Mouse (Mus musculus) midbrain, embryonic 12.5 days (tissue): Measurements from ENCODE around the gene Stmn1. TPM values are rescaled to one million over a fixed set of nuclear protein-coding genes. Genes with fewer than 3 reads are reported as not detected.

Source experiments
- ATAC-seq: fragments of 200-750 bp; cut with Nextera tagmentation; 2 replicates; pipeline ENCODE4 v1.8.0; 2017; ENCODE audit warnings: low read depth, moderate TSS enrichment, moderate library complexity; ENCODE audit not compliant: low FRiP score
- H3K27ac ChIP-seq: fragments of 300-500 bp; sonication (generic); replicated peaks from 2 replicates; pipeline ENCODE4 v1.5.1; 2016; ENCODE audit warnings: mild to moderate bottlenecking
- H3K27me3 ChIP-seq: fragments of 300-500 bp; sonication (generic); 2 replicates; pipeline ENCODE4 v1.6.1; 2016; ENCODE audit warnings: mild to moderate bottlenecking
- H3K36me3 ChIP-seq: fragments of 300-500 bp; sonication (generic); 2 replicates; pipeline ENCODE4 v1.6.1; 2016
- H3K4me1 ChIP-seq: fragments of 300-500 bp; sonication (generic); 2 replicates; pipeline ENCODE4 v1.6.1; 2016
- H3K4me2 ChIP-seq: fragments of 300-500 bp; sonication (generic); replicated peaks from 2 replicates; pipeline ENCODE4 v1.6.1; 2016; ENCODE audit warnings: mild to moderate bottlenecking, moderate library complexity
- H3K4me3 ChIP-seq: fragments of 300-500 bp; sonication (generic); 2 replicates; pipeline ENCODE4 v1.5.1; 2016; ENCODE audit warnings: mild to moderate bottlenecking
- H3K9ac ChIP-seq: fragments of 300-500 bp; sonication (generic); replicated peaks from 2 replicates; pipeline ENCODE4 v1.6.1; 2016; ENCODE audit warnings: mild to moderate bottlenecking, moderate library complexity
- H3K9me3 ChIP-seq: fragments of 300-500 bp; sonication (generic); 2 replicates; pipeline ENCODE4 v1.6.1; 2016; ENCODE audit warnings: mild to moderate bottlenecking
- WGBS: fragments of 180-500 bp; shearing (Covaris S2); methylation state at CpG from one replicate; pipeline ENCODE4 v1.1.7; 2016; 5-methylcytosine and 5-hydroxymethylcytosine counted together
- polyA plus RNA-seq: library from polyadenylated mRNA; unstranded; fragments of >200 nt; fragmentation: Nextera tagmentation; extraction: Ambion mirVana; gene quantifications from 2 replicates; pipeline ENCODE4 v1.2.1, GENCODE M21; 2016

Gene Stmn1
- polyA plus RNA-seq, 1 experiment from 2014 or later = 4,918 TPM

- Histone ChIP-seq H3K36me3 (peaks cover 38% of the 10 kb centered on the region), H3K4me2 (no peak overlapping the region), H3K4me3 (no peak overlapping the region), H3K27me3 (peaks cover 11% of the 10 kb centered on the region; the same call in 1 of the 2 replicates), H3K27ac (peak overlapping the region; percentile 8), H3K9ac (no peak overlapping the region), H3K9me3 (no peaks in the 10 kb centered on the region), H3K4me1 (peaks cover 22% of the 10 kb centered on the region)
- ATAC-seq = peak; percentile 63
- WGBS = 9% methylated on average over 9 of the region's 9 CpGs
Observed at GRCm38 (mm10) chr4:134478031-134478430, 9.9 kb downstream of the Stmn1 start.

GRCm38 (mm10) chr4:134479839-134480238 lies 11.7 kb downstream of the Stmn1 start:
- whole genome bisulfite sequencing = 93% methylated on average over 4 of the region's 4 CpGs
- Histone ChIP-seq H3K27me3 (peaks cover 11% of the 10 kb centered on the region), H3K27ac (no peak overlapping the region), H3K9ac (no peak overlapping the region), H3K4me3 (no peak overlapping the region), H3K9me3 (no peaks in the 10 kb centered on the region), H3K36me3 (peaks cover 24% of the 10 kb centered on the region), H3K4me1 (peaks cover 10% of the 10 kb centered on the region; the same call in 1 of the 2 replicates), H3K4me2 (no peak overlapping the region)
- ATAC-seq = no peak

- Histone ChIP-seq H3K4me1 (peaks cover 10% of the 10 kb centered on the region; the same call in 1 of the 2 replicates), H3K27ac (no peak overlapping the region), H3K27me3 (peaks cover 11% of the 10 kb centered on the region), H3K9me3 (no peaks in the 10 kb centered on the region), H3K4me2 (no peak overlapping the region), H3K4me3 (no peak overlapping the region), H3K9ac (no peak overlapping the region), H3K36me3 (peaks cover 14% of the 10 kb centered on the region)
- 22% methylated on average over 6 of the region's 6 CpGs for WGBS
- no peak for ATAC-seq
Observed at GRCm38 (mm10) chr4:134480864-134481263, 12.7 kb downstream of the Stmn1 start.

- H3K4me1 ChIP-seq = peaks cover 10% of the 10 kb centered on the region; the same call in 1 of the 2 replicates
- no peak overlapping the region for H3K9ac ChIP-seq
- H3K27me3 ChIP-seq = peaks cover 11% of the 10 kb centered on the region
- H3K4me2 ChIP-seq = no peak overlapping the region
- no peak overlapping the region for H3K27ac ChIP-seq
- no peaks in the 10 kb centered on the region for H3K9me3 ChIP-seq
- 58% methylated on average over 6 of the region's 6 CpGs for WGBS
- no peak for ATAC-seq
- no peak overlapping the region for H3K4me3 ChIP-seq
- peaks cover 10% of the 10 kb centered on the region for H3K36me3 ChIP-seq
Observed at GRCm38 (mm10) chr4:134481270-134481669, 13.2 kb downstream of the Stmn1 start.

GRCm38 (mm10) chr4:134482442-134482841 lies 14.3 kb downstream of the Stmn1 start:
- Histone ChIP-seq H3K4me2 (no peak overlapping the region), H3K36me3 (no peaks in the 10 kb centered on the region), H3K27me3 (peaks cover 11% of the 10 kb centered on the region), H3K9me3 (no peaks in the 10 kb centered on the region), H3K4me1 (peaks cover 10% of the 10 kb centered on the region; the same call in 1 of the 2 replicates), H3K27ac (no peak overlapping the region), H3K4me3 (no peak overlapping the region), H3K9ac (no peak overlapping the region)
- ATAC-seq = no peak
- WGBS = 83% methylated on average over 8 of the region's 8 CpGs

- Histone ChIP-seq H3K27ac (no peak overlapping the region), H3K36me3 (no peaks in the 10 kb centered on the region), H3K4me1 (peaks cover 8% of the 10 kb centered on the region; the same call in 1 of the 2 replicates), H3K4me3 (no peak overlapping the region), H3K4me2 (no peak overlapping the region), H3K9ac (no peak overlapping the region), H3K9me3 (no peaks in the 10 kb centered on the region), H3K27me3 (peaks cover 11% of the 10 kb centered on the region)
- no peak for ATAC-seq
- 74% methylated on average over 6 of the region's 6 CpGs for WGBS
Observed at GRCm38 (mm10) chr4:134483078-134483688, 15.1 kb downstream of the Stmn1 start.

- Histone ChIP-seq H3K27ac (no peak overlapping the region), H3K9me3 (no peaks in the 10 kb centered on the region), H3K4me3 (no peak overlapping the region), H3K36me3 (no peaks in the 10 kb centered on the region), H3K27me3 (peaks cover 11% of the 10 kb centered on the region), H3K4me1 (peaks cover 3% of the 10 kb centered on the region; the same call in 1 of the 2 replicates), H3K4me2 (no peak overlapping the region), H3K9ac (no peak overlapping the region)
- 56% methylated on average over 6 of the region's 6 CpGs for WGBS
- ATAC-seq = no peak
Observed at GRCm38 (mm10) chr4:134483696-134484095, 15.6 kb downstream of the Stmn1 start.

GRCm38 (mm10) chr4:134484231-134484630 lies 16.1 kb downstream of the Stmn1 start:
- H3K9me3 ChIP-seq = no peaks in the 10 kb centered on the region
- no peaks in the 10 kb centered on the region for H3K36me3 ChIP-seq
- H3K4me3 ChIP-seq = no peak overlapping the region
- peaks cover 11% of the 10 kb centered on the region for H3K27me3 ChIP-seq
- no peak for ATAC-seq
- whole genome bisulfite sequencing = 85% methylated on average over 10 of the region's 10 CpGs
- no peaks in the 10 kb centered on the region for H3K4me1 ChIP-seq
- no peak overlapping the region for H3K9ac ChIP-seq
- H3K4me2 ChIP-seq = no peak overlapping the region
- H3K27ac ChIP-seq = no peak overlapping the region

- H3K4me3 ChIP-seq = no peak overlapping the region
- H3K4me1 ChIP-seq = no peaks in the 10 kb centered on the region
- no peak for ATAC-seq
- WGBS = 92% methylated on average over 5 of the region's 5 CpGs
- H3K4me2 ChIP-seq = no peak overlapping the region
- peaks cover 11% of the 10 kb centered on the region for H3K27me3 ChIP-seq
- H3K9ac ChIP-seq = no peak overlapping the region
- no peaks in the 10 kb centered on the region for H3K36me3 ChIP-seq
- no peak overlapping the region for H3K27ac ChIP-seq
- H3K9me3 ChIP-seq = no peaks in the 10 kb centered on the region
Observed at GRCm38 (mm10) chr4:134485151-134485900, 17.2 kb downstream of the Stmn1 start.

GRCm38 (mm10) chr4:134488211-134488610 lies 20.1 kb downstream of the Stmn1 start:
- H3K4me2 ChIP-seq = no peak overlapping the region
- H3K4me1 ChIP-seq = no peaks in the 10 kb centered on the region
- H3K27ac ChIP-seq = no peak overlapping the region
- no peaks in the 10 kb centered on the region; the same call in none of the 2 replicates for H3K27me3 ChIP-seq
- WGBS = 95% methylated on average over 5 of the region's 5 CpGs
- no peaks in the 10 kb centered on the region for H3K9me3 ChIP-seq
- no peaks in the 10 kb centered on the region for H3K36me3 ChIP-seq
- ATAC-seq = no peak
- no peak overlapping the region for H3K9ac ChIP-seq
- H3K4me3 ChIP-seq = no peak overlapping the region

- Histone ChIP-seq H3K9me3 (no peaks in the 10 kb centered on the region), H3K4me1 (peaks cover 6% of the 10 kb centered on the region; the same call in 1 of the 2 replicates), H3K9ac (no peak overlapping the region), H3K27me3 (no peaks in the 10 kb centered on the region; the same call in 1 of the 2 replicates), H3K4me2 (no peak overlapping the region), H3K4me3 (no peak overlapping the region), H3K27ac (no peak overlapping the region), H3K36me3 (no peaks in the 10 kb centered on the region)
- 88% methylated on average over 11 of the region's 11 CpGs for WGBS
- no peak for ATAC-seq
Observed at GRCm38 (mm10) chr4:134489986-134490665, 22.0 kb downstream of the Stmn1 start.

GRCm38 (mm10) chr4:134491716-134492115 lies 23.6 kb downstream of the Stmn1 start:
- Histone ChIP-seq H3K9me3 (no peaks in the 10 kb centered on the region), H3K27me3 (peaks cover 11% of the 10 kb centered on the region), H3K4me1 (peaks cover 14% of the 10 kb centered on the region; the same call in 1 of the 2 replicates), H3K36me3 (no peaks in the 10 kb centered on the region), H3K9ac (no peak overlapping the region), H3K4me3 (no peak overlapping the region), H3K4me2 (no peak overlapping the region), H3K27ac (no peak overlapping the region)
- 87% methylated on average over 6 of the region's 6 CpGs for WGBS
- ATAC-seq = no peak
